Mouse (Mus musculus) cerebellum, adult 18-20 months (tissue): ENCODE data around the gene Slc43a1.

ENCODE experiments used
- DNase-seq, 2 experiments: peaks; one replicate each; pipeline ENCODE4 v3.0.0; 2021

Gene Slc43a1

DNA sequence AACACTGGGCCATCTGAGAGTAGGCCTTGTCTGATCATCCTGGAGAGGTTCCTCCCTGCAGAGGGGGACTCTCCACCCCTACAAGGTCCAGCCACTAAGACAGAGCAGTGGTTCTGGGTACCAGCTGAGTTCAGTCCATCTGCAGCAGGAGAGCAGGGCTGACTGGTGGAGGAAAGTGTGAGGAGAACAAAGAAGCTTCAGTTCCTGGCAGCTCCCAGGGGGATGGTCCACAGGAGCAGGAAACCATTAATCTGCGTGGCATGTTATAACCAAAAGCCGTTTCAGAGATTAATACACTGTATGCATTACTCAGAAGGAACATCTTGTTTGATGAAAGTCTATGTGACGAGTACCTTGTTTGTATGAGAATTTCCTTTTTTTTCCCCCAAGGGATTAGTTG, 74.1 kb downstream of the Slc43a1 start:
- no peak for DNase-seq
